Mouse (Mus musculus): ENCODE measurements around the gene Fbxw17. TPM values are rescaled to one million over a fixed set of nuclear protein-coding genes. Genes with fewer than 3 reads are reported as not detected.
"Not testable (repeated sequence)": the region's sequence is repeated elsewhere in the genome, so short reads cannot be mapped to it uniquely, and the experiment has no call there.

Fbxw17 gene
- polyA plus RNA-seq (2012; ENCODE audit: insufficient read depth, low replicate concordance) = 5.8 TPM in 1 of 2 replicates, not detected in the other

- TF ChIP-seq GATA1 (IDR thresholded peaks at IDR 0.05; ENCODE audit: borderline replicate concordance, low read length) = no peak
- TF ChIP-seq FLI1 (IDR thresholded peaks at IDR 0.05; ENCODE audit: low read length) = no peak
- no peaks in the 10 kb centered on the region for H3K27me3 ChIP-seq (replicated peaks)
These were observed at the start of gene Fbxw17 for GRCm38 (mm10) chr13:50417389-50418183. TSS of gene Fbxw17 (plus strand) at chr13:50417864.

GRCm38 (mm10) chr13:50372934-50373705 lies 44.5 kb upstream of the Fbxw17 start:
- not testable (repeated sequence) for H3K9me3 ChIP-seq; H3K4me1 ChIP-seq; H3K27me3 ChIP-seq (replicated peaks); H3K4me3 ChIP-seq (replicated peaks); H3K36me3 ChIP-seq (replicated peaks; ENCODE audit: low read length)

More at GRCm38 (mm10) chr13:50417389-50418183, at the start of gene Fbxw17:
- Histone ChIP-seq H3K4me1 (peaks cover 41% of the 10 kb centered on the region), H3K36me3 (replicated peaks; ENCODE audit: low read length) (peaks cover 30% of the 10 kb centered on the region), H3K9me3 (no peaks in the 10 kb centered on the region), H3K4me3 (replicated peaks) (peak within 1 kb of the TSS; percentile 97)

- not testable (repeated sequence) for H3K4me3 ChIP-seq (replicated peaks); H3K27me3 ChIP-seq (replicated peaks); H3K4me1 ChIP-seq; H3K36me3 ChIP-seq (replicated peaks; ENCODE audit: low read length)
- H3K9me3 ChIP-seq = peaks cover 15% of the 10 kb centered on the region
These were observed 28.5 kb upstream of the Fbxw17 start for GRCm38 (mm10) chr13:50389146-50389545.

- TF ChIP-seq GATA1 (IDR thresholded peaks at IDR 0.05; ENCODE audit: borderline replicate concordance, low read length) = no peak
- TF ChIP-seq FLI1 (IDR thresholded peaks at IDR 0.05; ENCODE audit: low read length) = no peak
These were observed 757 bp downstream of the Fbxw17 start for GRCm38 (mm10) chr13:50418421-50418820.

GRCm38 (mm10) chr13:50423625-50424209 lies 6.1 kb downstream of the Fbxw17 start:
- H3K36me3 ChIP-seq (replicated peaks; ENCODE audit: low read length) = peaks cover 89% of the 10 kb centered on the region
- H3K27me3 ChIP-seq (replicated peaks) = no peaks in the 10 kb centered on the region
- H3K4me1 ChIP-seq = peaks cover 73% of the 10 kb centered on the region
- H3K4me3 ChIP-seq (replicated peaks) = no peak overlapping the region
- H3K9me3 ChIP-seq = no peaks in the 10 kb centered on the region
- no peak for TF ChIP-seq GATA1 (IDR thresholded peaks at IDR 0.05; ENCODE audit: borderline replicate concordance, low read length)
- TF ChIP-seq FLI1 (IDR thresholded peaks at IDR 0.05; ENCODE audit: low read length) = no peak

More at GRCm38 (mm10) chr13:50418421-50418820, 757 bp downstream of the Fbxw17 start:
- no peaks in the 10 kb centered on the region for H3K27me3 ChIP-seq (replicated peaks)
- peaks cover 39% of the 10 kb centered on the region for H3K36me3 ChIP-seq (replicated peaks; ENCODE audit: low read length)
- H3K4me1 ChIP-seq = peaks cover 50% of the 10 kb centered on the region
- H3K9me3 ChIP-seq = no peaks in the 10 kb centered on the region
- H3K4me3 ChIP-seq (replicated peaks) = peak overlapping the region; percentile 97

GRCm38 (mm10) chr13:50424517-50424916 lies 6.9 kb downstream of the Fbxw17 start:
- no peak for TF ChIP-seq GATA1 (IDR thresholded peaks at IDR 0.05; ENCODE audit: borderline replicate concordance, low read length)
- TF ChIP-seq FLI1 (IDR thresholded peaks at IDR 0.05; ENCODE audit: low read length) = no peak
- Histone ChIP-seq H3K27me3 (replicated peaks) (no peaks in the 10 kb centered on the region), H3K9me3 (no peaks in the 10 kb centered on the region), H3K4me1 (peaks cover 67% of the 10 kb centered on the region), H3K36me3 (replicated peaks; ENCODE audit: low read length) (peaks cover 96% of the 10 kb centered on the region), H3K4me3 (replicated peaks) (no peak overlapping the region)

- H3K36me3 ChIP-seq (replicated peaks; ENCODE audit: low read length) = peaks cover 97% of the 10 kb centered on the region
- TF ChIP-seq FLI1 (IDR thresholded peaks at IDR 0.05; ENCODE audit: low read length) (no peak), GATA1 (IDR thresholded peaks at IDR 0.05; ENCODE audit: borderline replicate concordance, low read length) (no peak)
- no peaks in the 10 kb centered on the region for H3K9me3 ChIP-seq
- peaks cover 55% of the 10 kb centered on the region for H3K4me1 ChIP-seq
- no peaks in the 10 kb centered on the region for H3K27me3 ChIP-seq (replicated peaks)
- peak overlapping the region; percentile 59 for H3K4me3 ChIP-seq (replicated peaks)
These were observed 9.0 kb downstream of the Fbxw17 start for GRCm38 (mm10) chr13:50426686-50427085.

GRCm38 (mm10) chr13:50443812-50444211 lies 26.1 kb downstream of the Fbxw17 start, which contains the start of gene Gm47429:
TSS of gene Gm47429 (minus strand) at chr13:50443912.
- H3K4me3 ChIP-seq (replicated peaks) = no peak within 1 kb of the TSS
- peaks cover 11% of the 10 kb centered on the region; the same call in 1 of the 2 replicates for H3K9me3 ChIP-seq
- TF ChIP-seq GATA1 (IDR thresholded peaks at IDR 0.05; ENCODE audit: borderline replicate concordance, low read length) (no peak), FLI1 (IDR thresholded peaks at IDR 0.05; ENCODE audit: low read length) (no peak)
- H3K4me1 ChIP-seq = no peaks in the 10 kb centered on the region
- peaks cover 21% of the 10 kb centered on the region for H3K27me3 ChIP-seq (replicated peaks)
- H3K36me3 ChIP-seq (replicated peaks; ENCODE audit: low read length) = no peaks in the 10 kb centered on the region

- no peak for TF ChIP-seq FLI1 (IDR thresholded peaks at IDR 0.05; ENCODE audit: low read length)
- no peak for TF ChIP-seq GATA1 (IDR thresholded peaks at IDR 0.05; ENCODE audit: borderline replicate concordance, low read length)
- peaks cover 13% of the 10 kb centered on the region for H3K27me3 ChIP-seq (replicated peaks)
These were observed 27.6 kb downstream of the Fbxw17 start for GRCm38 (mm10) chr13:50445261-50445660.

GRCm38 (mm10) chr13:50452266-50452665 lies 34.6 kb downstream of the Fbxw17 start:
- not testable (repeated sequence) for H3K27me3 ChIP-seq (replicated peaks); H3K4me3 ChIP-seq (replicated peaks)

More at GRCm38 (mm10) chr13:50445261-50445660, 27.6 kb downstream of the Fbxw17 start:
- peaks cover 11% of the 10 kb centered on the region; the same call in 1 of the 2 replicates for H3K9me3 ChIP-seq
- no peaks in the 10 kb centered on the region for H3K4me1 ChIP-seq
- no peak overlapping the region for H3K4me3 ChIP-seq (replicated peaks)
- H3K36me3 ChIP-seq (replicated peaks; ENCODE audit: low read length) = no peaks in the 10 kb centered on the region

More at GRCm38 (mm10) chr13:50452266-50452665, 34.6 kb downstream of the Fbxw17 start:
- H3K36me3 ChIP-seq (replicated peaks; ENCODE audit: low read length); H3K4me1 ChIP-seq: not testable (repeated sequence)
- peaks cover 18% of the 10 kb centered on the region for H3K9me3 ChIP-seq

Measured in megakaryocyte, embryonic 14.5 days (primary cell).